Mouse (Mus musculus) olfactory bulb, adult 2 months (tissue): ENCODE measurements at regions not wholly inside any gene's neighbourhood (a gene's known extent, or its start where the extent isn't known, plus 50 kb on each side); places are given as distances from the start of the nearest gene placed in this dataset.

ENCODE experiments used
- H3K27ac ChIP-seq: fragments of 200-500 bp; 2 replicates; pipeline ENCODE4 v1.5.1; 2012; ENCODE audit warnings: low read depth, low read length; ENCODE audit not compliant: insufficient read depth
- H3K4me1 ChIP-seq: fragments of 200-500 bp; 2 replicates; pipeline ENCODE4 v1.6.1; 2012; ENCODE audit warnings: low read length; ENCODE audit not compliant: control insufficient read depth, insufficient read depth
- H3K4me3 ChIP-seq: fragments of 200-500 bp; 2 replicates; pipeline ENCODE4 v1.5.1; 2012; ENCODE audit warnings: mild to moderate bottlenecking, low read depth, low read length, moderate library complexity; ENCODE audit not compliant: insufficient read depth
- CTCF ChIP-seq: fragments of 200-500 bp; IDR thresholded peaks from 2 replicates; pipeline ENCODE4 v1.5.1; 2012; ENCODE audit warnings: low read depth, mild to moderate bottlenecking, low read length, moderate library complexity; ENCODE audit not compliant: insufficient read depth
- POLR2A ChIP-seq: fragments of 200-500 bp; IDR thresholded peaks from 2 replicates; pipeline ENCODE4 v1.6.1; 2012; ENCODE audit warnings: mild to moderate bottlenecking, low read depth, low read length, moderate library complexity; ENCODE audit not compliant: insufficient read depth
- WGBS: fragments of 180-500 bp; shearing (Covaris S2); methylation state at CpG from one replicate; pipeline ENCODE4 v1.1.7; 2018; 5-methylcytosine and 5-hydroxymethylcytosine counted together

DNA sequence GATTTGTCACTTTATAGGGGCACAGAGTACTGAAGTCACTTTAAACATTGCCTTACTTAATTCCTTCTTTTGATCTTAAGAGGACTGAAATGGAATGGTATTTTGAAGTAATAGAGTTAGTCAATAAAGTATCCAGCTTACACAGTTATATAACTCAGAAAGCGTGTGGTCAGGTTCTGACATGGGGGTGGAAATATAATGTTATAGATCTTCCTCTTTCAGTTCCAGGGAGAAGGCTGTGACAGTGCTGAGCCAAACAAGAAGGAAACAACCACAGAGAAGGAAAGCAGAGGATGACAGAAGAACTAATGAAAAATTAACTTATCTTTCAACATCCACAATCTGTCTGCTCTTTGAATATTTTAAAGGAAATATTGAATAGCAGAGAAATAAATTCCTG is 399.4 kb upstream of the Atp2b1 start:
- Histone ChIP-seq H3K4me3 (no peak overlapping the region), H3K4me1 (no peaks in the 10 kb centered on the region), H3K27ac (no peak overlapping the region)
- whole genome bisulfite sequencing, result 91% methylated on average over 1 of the region's 1 CpGs
- TF ChIP-seq POLR2A (no peak), CTCF (no peak)

DNA sequence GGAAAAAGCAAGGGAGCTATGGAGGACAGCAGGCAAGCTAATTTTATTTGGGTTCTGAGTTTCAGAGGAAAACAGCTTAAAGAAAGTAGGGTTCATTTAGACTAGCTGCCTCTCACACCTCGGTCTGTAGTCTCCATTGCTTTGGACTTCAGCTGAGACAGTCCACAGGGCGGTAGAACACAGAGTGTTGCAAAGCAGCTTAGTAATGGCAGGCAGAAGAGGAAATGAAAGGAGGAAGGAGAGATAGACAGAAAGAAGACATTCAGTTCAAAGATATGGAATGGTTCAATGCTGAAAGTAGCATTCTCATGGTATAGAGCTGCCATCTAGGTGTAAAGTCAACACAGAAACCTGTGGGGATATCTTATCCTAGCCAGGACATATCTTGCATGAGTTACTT is 396.6 kb upstream of the Atp2b1 start:
- no peak overlapping the region for H3K27ac ChIP-seq
- no peak for TF ChIP-seq POLR2A
- TF ChIP-seq CTCF, result no peak
- no peaks in the 10 kb centered on the region for H3K4me1 ChIP-seq
- H3K4me3 ChIP-seq, result no peak overlapping the region
- WGBS, result 97% methylated on average over 2 of the region's 2 CpGs

- WGBS, result 52% methylated on average over 4 of the region's 4 CpGs
- TF ChIP-seq POLR2A, result no peak
- TF ChIP-seq CTCF, result no peak
- H3K4me1 ChIP-seq, result no peaks in the 10 kb centered on the region
- no peak overlapping the region for H3K27ac ChIP-seq
- no peak overlapping the region for H3K4me3 ChIP-seq
Measured at GRCm38 (mm10) chr10:98529565-98529964, 384.6 kb upstream of the Atp2b1 start.

DNA sequence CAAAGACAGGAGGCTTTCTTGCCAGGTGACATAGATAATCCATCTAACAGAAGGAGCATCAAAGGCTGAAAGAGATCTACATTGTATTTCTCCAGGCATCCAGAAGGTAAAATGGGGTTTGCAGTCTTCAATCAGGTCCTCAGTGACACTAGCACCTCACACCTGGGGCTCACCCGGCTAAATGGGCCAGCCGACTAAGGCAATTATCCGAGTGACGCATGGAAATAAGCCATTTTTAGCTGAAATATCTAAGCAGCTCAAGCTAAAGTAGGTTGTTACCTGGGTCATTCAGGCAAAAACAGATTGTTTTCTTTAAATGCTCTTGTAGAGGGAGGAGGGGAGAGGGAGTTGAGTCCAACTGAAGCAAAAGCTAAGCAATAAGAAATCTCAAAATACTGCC is 382.8 kb upstream of the Atp2b1 start:
- Histone ChIP-seq H3K4me3 (no peak overlapping the region), H3K4me1 (no peaks in the 10 kb centered on the region), H3K27ac (no peak overlapping the region)
- TF ChIP-seq CTCF, result no peak
- TF ChIP-seq POLR2A, result no peak
- WGBS, result 79% methylated on average over 4 of the region's 4 CpGs

DNA sequence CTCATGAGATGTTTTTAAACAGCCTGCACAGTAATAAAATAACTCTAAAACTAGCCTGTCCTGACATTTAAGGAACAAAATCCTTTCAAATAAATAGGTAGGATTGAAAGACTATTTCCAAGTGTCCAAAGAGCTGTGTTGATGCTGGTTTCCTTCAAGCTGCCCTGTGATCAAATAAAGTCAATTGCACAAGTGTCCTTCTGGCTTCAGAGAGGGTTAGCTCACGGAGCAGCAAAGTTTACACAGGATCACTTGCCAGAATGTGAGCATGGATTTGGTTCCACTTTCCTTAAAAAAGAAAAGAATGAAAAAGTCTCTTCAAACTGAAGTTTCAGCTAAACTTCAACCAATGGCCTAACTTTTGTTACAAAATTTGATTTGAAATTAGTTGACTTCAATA is 375.5 kb upstream of the Atp2b1 start:
- Histone ChIP-seq H3K27ac (no peak overlapping the region), H3K4me3 (no peak overlapping the region), H3K4me1 (no peaks in the 10 kb centered on the region)
- no peak for TF ChIP-seq CTCF
- no peak for TF ChIP-seq POLR2A
- 87% methylated on average over 1 of the region's 1 CpGs for WGBS

- no peaks in the 10 kb centered on the region for H3K4me1 ChIP-seq
- H3K4me3 ChIP-seq, result no peak overlapping the region
- TF ChIP-seq CTCF (no peak), POLR2A (no peak)
- H3K27ac ChIP-seq, result no peak overlapping the region
Measured at GRCm38 (mm10) chr10:98541062-98541461, 373.1 kb upstream of the Atp2b1 start.

DNA sequence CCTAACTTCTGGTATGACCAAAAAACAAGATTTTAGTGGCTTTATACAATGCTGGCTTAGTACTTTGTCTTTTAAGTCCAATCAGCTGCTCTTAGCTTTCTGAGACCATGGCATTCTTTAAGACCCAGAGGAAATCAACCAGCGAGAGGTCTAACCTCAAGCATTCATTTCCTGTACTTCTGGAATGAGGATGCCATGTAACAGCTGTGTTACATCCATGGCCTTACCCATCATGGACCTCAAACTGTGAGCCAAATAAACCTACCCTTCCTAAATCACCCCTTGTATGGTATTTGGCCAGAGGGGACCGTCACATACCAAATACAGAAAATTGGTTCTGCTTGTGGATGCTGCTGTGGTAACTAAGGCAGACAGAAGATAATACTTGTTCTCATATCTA is 372.1 kb upstream of the Atp2b1 start:
- H3K4me3 ChIP-seq, result no peak overlapping the region
- WGBS, result 99% methylated on average over 2 of the region's 2 CpGs
- H3K4me1 ChIP-seq, result no peaks in the 10 kb centered on the region
- no peak overlapping the region for H3K27ac ChIP-seq
- no peak for TF ChIP-seq CTCF
- no peak for TF ChIP-seq POLR2A

GRCm38 (mm10) chr10:98543253-98543997 is 370.8 kb upstream of the Atp2b1 start:
- Histone ChIP-seq H3K4me1 (no peaks in the 10 kb centered on the region), H3K4me3 (no peak overlapping the region), H3K27ac (no peak overlapping the region)
- TF ChIP-seq POLR2A, result no peak
- TF ChIP-seq CTCF, result no peak
- 22% methylated on average over 8 of the region's 8 CpGs for WGBS

DNA sequence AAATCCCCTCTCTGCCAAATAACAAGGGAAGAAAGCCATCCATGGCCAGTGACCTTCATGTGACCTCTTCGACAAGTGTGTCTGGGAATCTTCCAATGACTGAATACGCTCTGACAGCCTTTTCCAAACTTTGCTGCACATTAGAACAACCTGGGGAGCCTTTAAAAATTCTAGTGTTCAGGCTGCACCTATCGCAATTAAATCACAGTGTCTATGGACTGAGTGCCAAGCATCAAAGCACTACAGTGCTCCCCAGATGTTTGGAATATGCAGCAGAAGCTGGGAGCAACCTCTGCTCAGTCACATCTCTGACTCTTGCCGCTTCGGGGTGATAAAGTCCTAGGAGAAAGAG is 370.2 kb upstream of the Atp2b1 start:
- no peak for TF ChIP-seq CTCF
- TF ChIP-seq POLR2A, result no peak
- 83% methylated on average over 5 of the region's 5 CpGs for WGBS
- H3K4me3 ChIP-seq, result no peak overlapping the region
- no peak overlapping the region for H3K27ac ChIP-seq
- H3K4me1 ChIP-seq, result no peaks in the 10 kb centered on the region

DNA sequence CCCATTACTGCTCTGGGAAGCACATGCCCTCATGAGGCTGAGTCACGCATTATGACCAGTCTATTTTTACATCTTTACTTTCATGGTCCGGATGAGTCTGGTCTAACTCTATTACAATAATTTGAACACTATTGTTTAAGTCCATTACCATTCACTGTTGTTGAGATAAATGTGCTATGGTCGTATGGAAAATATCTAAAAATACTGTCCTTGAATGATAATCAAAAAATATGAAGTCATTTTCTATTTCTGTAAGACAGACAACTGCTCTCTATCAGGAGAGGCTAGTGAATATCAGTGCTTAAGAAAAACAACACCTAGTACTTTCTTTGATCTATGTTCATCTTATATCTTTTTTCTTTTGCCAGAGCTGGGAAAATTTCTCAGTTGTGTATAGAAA is 359.6 kb upstream of the Atp2b1 start:
- no peak overlapping the region for H3K4me3 ChIP-seq
- TF ChIP-seq POLR2A (no peak), CTCF (no peak)
- no peaks in the 10 kb centered on the region for H3K4me1 ChIP-seq
- WGBS, result 83% methylated on average over 3 of the region's 3 CpGs
- no peak overlapping the region for H3K27ac ChIP-seq
